ENCODE assay signal across 8 mouse cellular contexts in genomic region chr15:86057908-86058307, GRCm38 (mm10). TPM values are rescaled to one million over a fixed set of nuclear protein-coding genes. Genes with fewer than 3 reads are reported as not detected.
DNase-seq lines count a peak whose midpoint lies in the region; ATAC-seq and TF ChIP-seq lines count a peak whose summit lies in the region.

No protein-coding gene starts in this region.

- H3K4me1 ChIP-seq in kidney, embryonic 15.5 days = peaks cover 58% of the 10 kb centered on the region
- peaks cover 43% of the 10 kb centered on the region for H3K4me1 ChIP-seq in hindbrain, embryonic 12.5 days
- H3K4me1 ChIP-seq in midbrain, embryonic 16.5 days (ENCODE audit: control insufficient read depth, insufficient read depth, low read length) = peaks cover 38% of the 10 kb centered on the region

- peak overlapping the region; percentile 91 for H3K4me3 ChIP-seq in kidney, embryonic 15.5 days (replicated peaks)
- peak overlapping the region; percentile 86 for H3K4me3 ChIP-seq in hindbrain, embryonic 12.5 days
- H3K4me3 ChIP-seq in midbrain, embryonic 16.5 days (ENCODE audit: low read depth, low read length) = peak overlapping the region; percentile 71

- no peaks in the 10 kb centered on the region for H3K27me3 ChIP-seq in kidney, embryonic 15.5 days
- no peaks in the 10 kb centered on the region for H3K27me3 ChIP-seq in hindbrain, embryonic 12.5 days
- H3K27me3 ChIP-seq in midbrain, embryonic 16.5 days (ENCODE audit: control insufficient read depth, insufficient read depth, low read depth, low read length) = no peaks in the 10 kb centered on the region

- 0 out of 2 replicates have a peak, but pooled peaks have one; percentile 22 for ATAC-seq in kidney, embryonic 15.5 days (replicated peaks; ENCODE audit: low FRiP score)
- peak; percentile 40; the same call in 1 of the 2 replicates for ATAC-seq in hindbrain, embryonic 12.5 days (ENCODE audit: low FRiP score)
- peak; percentile 29; the same call in 1 of the 2 replicates for ATAC-seq in midbrain, embryonic 16.5 days

- WGBS in kidney, embryonic 15.5 days = 10% methylated on average over 7 of the region's 7 CpGs
- WGBS in hindbrain, embryonic 12.5 days = 9% methylated on average over 7 of the region's 7 CpGs
- 2% methylated on average over 7 of the region's 7 CpGs for whole genome bisulfite sequencing in midbrain, embryonic 16.5 days

- no peak for DNase-seq in kidney, postnatal 25 days
- peak; percentile 26 for DNase-seq in brain, embryonic 14.5 days (ENCODE audit: low read depth)
- DNase-seq in right cerebral cortex, adult 2 months (ENCODE audit: low spot score in 2 of 2) = no peak
- DNase-seq in right cerebral cortex, postnatal 14 days = no peak
- DNase-seq in ovary, postnatal 36 days (ENCODE audit: low spot score) = no peak

- no peak for TF ChIP-seq CTCF in brain, embryonic 14.5 days (IDR thresholded peaks at IDR 0.05; ENCODE audit: borderline replicate concordance, extremely low read depth, insufficient read depth, insufficient read length)

- H3K4me2 ChIP-seq in kidney, embryonic 15.5 days = peak overlapping the region; percentile 82
- H3K4me2 ChIP-seq in hindbrain, embryonic 12.5 days (replicated peaks) = peak overlapping the region; percentile 66
- peak overlapping the region; percentile 80 for H3K4me2 ChIP-seq in midbrain, embryonic 16.5 days (ENCODE audit: low read length)

- TF ChIP-seq POLR2A in brain, embryonic 14.5 days (IDR thresholded peaks at IDR 0.05; ENCODE audit: borderline replicate concordance, extremely low read depth, insufficient read depth, insufficient read length, poor library complexity, severe bottlenecking) = no peak

- no peaks in the 10 kb centered on the region for H3K36me3 ChIP-seq in kidney, embryonic 15.5 days
- no peaks in the 10 kb centered on the region for H3K36me3 ChIP-seq in hindbrain, embryonic 12.5 days
- no peaks in the 10 kb centered on the region for H3K36me3 ChIP-seq in midbrain, embryonic 16.5 days (ENCODE audit: control insufficient read depth, insufficient read depth, low read length)

- peak overlapping the region; percentile 86 for H3K9ac ChIP-seq in kidney, embryonic 15.5 days
- peak overlapping the region; percentile 88 for H3K9ac ChIP-seq in hindbrain, embryonic 12.5 days
- H3K9ac ChIP-seq in midbrain, embryonic 16.5 days (ENCODE audit: low read depth, low read length) = peak overlapping the region; percentile 69

- H3K9me3 ChIP-seq in kidney, embryonic 15.5 days (replicated peaks) = no peaks in the 10 kb centered on the region
- no peaks in the 10 kb centered on the region for H3K9me3 ChIP-seq in hindbrain, embryonic 12.5 days (replicated peaks)
- no peaks in the 10 kb centered on the region for H3K9me3 ChIP-seq in midbrain, embryonic 16.5 days (replicated peaks; ENCODE audit: control insufficient read depth, low read length, poor library complexity, severe bottlenecking)

- H3K27ac ChIP-seq in kidney, embryonic 15.5 days = peak overlapping the region; percentile 79
- H3K27ac ChIP-seq in hindbrain, embryonic 12.5 days = peak overlapping the region; percentile 89
- peak overlapping the region; percentile 94 for H3K27ac ChIP-seq in midbrain, embryonic 16.5 days (ENCODE audit: low read length)

RNA-seq across cellular contexts. Expression of gene Gramd4, which starts 0.4 kb away (rescaled TPM):
- polyA plus RNA-seq in kidney, embryonic 15.5 days (2015; fragmentation: Nextera tagmentation; extraction: Ambion mirVana) = 14.1 and 17.4 TPM in 2 replicates
- 64.7 and 74.6 TPM in 2 replicates for polyA plus RNA-seq in brain, embryonic 14.5 days (2012; rRNA removed)
- 32.5 and 35.2 TPM in 2 replicates for polyA plus RNA-seq in hindbrain, embryonic 12.5 days (2016; fragmentation: Nextera tagmentation; extraction: Ambion mirVana)
- polyA plus RNA-seq in midbrain, embryonic 16.5 days (2015; fragmentation: Nextera tagmentation; extraction: Ambion mirVana) = 36.0 and 36.7 TPM in 2 replicates

RNA-seq across cellular contexts. Expression of gene Celsr1, which starts 24.3 kb away (rescaled TPM):
- polyA plus RNA-seq in kidney, embryonic 15.5 days (2015; fragmentation: Nextera tagmentation; extraction: Ambion mirVana) = 3.7 and 3.9 TPM in 2 replicates
- 17.6 and 21.3 TPM in 2 replicates for polyA plus RNA-seq in brain, embryonic 14.5 days (2012; rRNA removed)
- 3.4 and 4.3 TPM in 2 replicates for polyA plus RNA-seq in hindbrain, embryonic 12.5 days (2016; fragmentation: Nextera tagmentation; extraction: Ambion mirVana)
- 1.1 and 1.3 TPM in 2 replicates for polyA plus RNA-seq in midbrain, embryonic 16.5 days (2015; fragmentation: Nextera tagmentation; extraction: Ambion mirVana)
